Mouse (Mus musculus) C2C12 (cell line): ENCODE measurements around the gene Ctr9.

Source experiments
- CEBPB ChIP-seq: IDR thresholded peaks from one replicate; pipeline ENCODE4 v1.6.1; 2011; ENCODE audit warnings: low read depth, mild to moderate bottlenecking, control low read depth, moderate library complexity
- CTCF ChIP-seq: IDR thresholded peaks from one replicate; pipeline ENCODE4 v1.5.1; 2011; ENCODE audit not compliant: control insufficient read depth, insufficient read depth, insufficient read length

DNA sequence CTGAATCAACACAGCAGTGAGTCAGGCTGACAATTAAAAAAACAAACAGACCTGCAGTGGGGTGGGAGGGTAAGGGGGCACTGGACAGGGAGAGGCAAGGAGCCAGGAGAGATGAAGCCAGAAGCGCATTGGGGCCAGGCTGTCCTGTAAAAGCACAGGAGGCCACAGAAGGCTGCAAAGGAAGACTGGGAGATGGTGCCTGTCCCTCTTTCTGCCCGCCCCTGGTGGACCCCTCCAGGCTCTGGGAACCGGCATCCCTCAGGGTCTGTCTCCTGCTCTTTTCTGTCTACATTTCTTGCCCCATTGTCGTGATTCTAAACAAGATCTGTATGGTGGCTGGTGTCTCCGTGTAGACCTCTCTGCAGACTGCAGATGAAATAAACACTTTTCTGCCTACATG lies 13.0 kb upstream of the Ctr9 start:
- TF ChIP-seq CTCF: no peak
- TF ChIP-seq CEBPB: no peak
